Mouse (Mus musculus) thymus, adult 2 months (tissue): Measurements from ENCODE around the gene Snai1.

Experiments used
- CTCF ChIP-seq: fragments of 200-500 bp; IDR thresholded peaks from 2 replicates; pipeline ENCODE4 v1.5.1; 2012; ENCODE audit warnings: mild to moderate bottlenecking, control low read depth, low read length, moderate library complexity, borderline replicate concordance; ENCODE audit not compliant: control insufficient read depth, poor library complexity, insufficient read depth; ENCODE audit errors: extremely low read depth
- POLR2A ChIP-seq: fragments of 200-500 bp; IDR thresholded peaks from 2 replicates; pipeline ENCODE4 v1.6.1; 2012; ENCODE audit warnings: mild to moderate bottlenecking, low read length, control low read depth, moderate library complexity; ENCODE audit not compliant: control insufficient read depth, poor library complexity, insufficient read depth; ENCODE audit errors: extremely low read depth

DNA sequence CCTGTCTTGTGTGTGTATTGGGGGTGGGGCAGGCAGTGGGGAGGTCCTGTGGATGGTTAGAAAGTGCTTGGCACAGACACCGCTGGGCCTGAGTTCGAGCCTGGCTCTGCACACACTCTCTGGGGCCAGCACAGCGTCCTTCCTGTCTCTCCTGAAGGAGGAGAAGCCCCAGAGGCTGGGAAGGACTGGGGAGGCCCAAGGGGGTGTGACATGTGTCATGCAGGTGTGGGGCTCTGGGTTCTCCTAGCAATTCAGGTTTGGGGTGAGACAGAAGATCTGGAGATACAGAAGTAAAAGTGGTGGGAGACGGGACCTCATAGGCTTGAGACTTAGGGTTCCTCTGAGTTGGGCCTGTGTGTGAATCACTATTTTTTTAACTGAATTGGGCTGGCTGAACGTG, 25.0 kb downstream of the Snai1 start:
- TF ChIP-seq POLR2A (no peak), CTCF (no peak)
